Mouse (Mus musculus): ENCODE results near the gene Trex1. TPM values are rescaled to one million over a fixed set of nuclear protein-coding genes. Genes with fewer than 3 reads are reported as not detected.

The Trex1 gene
- total RNA-seq, 2 experiments from 2014 or later, result 14.8 to 15.1 TPM

DNA sequence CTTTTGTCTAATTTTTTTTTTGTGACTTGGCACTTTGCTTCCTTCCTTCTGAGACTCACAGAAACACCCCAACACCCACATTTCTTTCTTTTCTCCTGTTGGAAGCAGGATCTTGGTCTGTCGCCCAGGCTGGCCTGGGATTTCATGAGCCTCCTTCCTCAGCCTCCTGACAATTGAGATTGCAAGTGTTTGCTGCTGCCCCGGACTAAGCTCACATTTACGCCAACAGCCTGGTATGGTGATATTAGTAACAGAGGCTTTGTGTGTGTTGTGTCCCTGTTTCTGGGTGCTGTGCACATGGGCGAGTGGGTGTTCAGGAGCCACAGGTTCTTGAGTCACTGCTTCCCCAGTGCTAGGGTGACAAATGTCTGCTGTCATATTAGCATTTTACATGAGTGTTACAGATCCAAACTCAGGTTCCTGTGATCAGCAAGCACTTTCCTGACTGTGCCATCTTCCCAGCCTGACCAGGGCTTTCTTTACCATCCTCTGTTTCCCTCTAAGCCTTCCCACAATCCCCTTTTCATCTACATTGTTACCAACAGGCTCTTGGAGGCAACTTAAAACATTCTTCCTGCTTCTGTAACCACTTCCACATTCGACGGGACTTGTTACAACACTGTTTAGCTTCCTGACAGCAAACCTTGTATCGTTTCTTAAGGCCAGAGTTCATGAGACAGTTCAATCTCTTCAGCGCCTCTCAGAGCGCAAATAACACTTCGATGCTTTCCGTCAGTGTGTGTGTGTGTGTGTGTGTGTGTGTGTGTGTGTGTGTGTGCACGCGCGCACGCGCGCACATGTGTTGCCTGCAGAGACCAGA, 36.5 kb downstream of the Trex1 start:
- no peak for DNase-seq
- intact Hi-C loops (cut with DNase I), result no loop called here

DNA sequence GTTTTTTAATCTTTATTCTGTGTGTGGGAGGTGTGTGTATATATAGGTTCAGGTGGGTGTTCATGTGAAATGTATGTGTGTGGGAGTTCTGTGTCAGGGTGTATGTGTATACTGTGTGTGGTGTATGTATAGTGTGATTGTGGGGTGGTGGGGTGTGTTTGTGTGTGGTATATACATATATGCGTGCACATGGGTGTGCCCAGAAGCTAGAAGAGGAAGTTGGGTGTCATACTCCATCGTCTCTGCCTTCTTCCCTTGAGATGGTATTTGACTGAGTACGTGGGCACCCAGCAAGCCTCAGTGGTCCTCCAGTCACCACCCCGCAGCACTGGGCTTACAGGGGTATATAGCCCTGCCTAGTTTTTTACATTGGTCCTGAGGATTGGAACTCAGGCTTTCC, 38.1 kb downstream of the Trex1 start:
- DNase-seq, result no peak

DNA sequence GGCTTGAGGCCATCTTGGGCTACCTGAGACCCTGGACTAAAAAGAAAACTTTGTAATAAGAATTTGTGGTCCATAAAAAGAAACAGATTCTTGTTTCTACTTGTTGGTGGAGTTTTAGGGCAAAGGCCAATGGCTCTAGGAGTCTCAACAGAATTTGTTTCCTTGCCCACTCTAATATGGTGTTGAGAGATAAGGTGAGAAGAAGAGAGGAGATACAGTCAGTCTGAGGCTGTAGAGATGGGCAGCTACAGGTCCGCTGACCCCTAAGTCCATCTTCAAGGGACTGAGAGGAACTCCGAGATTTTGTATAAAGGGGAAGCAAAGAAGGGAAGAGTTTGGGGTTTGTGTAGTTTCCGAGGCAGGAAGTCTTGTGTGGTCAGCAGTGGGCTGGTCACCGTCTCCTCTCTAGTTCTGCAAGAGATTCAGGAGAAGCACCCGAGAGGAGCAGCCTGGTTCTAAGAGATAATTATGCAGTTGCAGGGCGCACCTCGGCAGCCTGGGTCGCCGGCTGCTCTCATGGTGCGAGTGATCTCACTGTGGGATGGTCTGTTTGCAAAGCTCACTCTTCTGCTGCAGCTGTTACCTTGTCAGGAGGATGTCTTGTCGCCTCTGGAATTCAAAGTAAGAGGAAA, 42.4 kb downstream of the Trex1 start:
- intact Hi-C loops (cut with DNase I), result no loop called here
- DNase-seq, result no peak

More for the DNA sequence above, 38.1 kb downstream of the Trex1 start:
- intact Hi-C loops (cut with DNase I), result no loop called here

DNA sequence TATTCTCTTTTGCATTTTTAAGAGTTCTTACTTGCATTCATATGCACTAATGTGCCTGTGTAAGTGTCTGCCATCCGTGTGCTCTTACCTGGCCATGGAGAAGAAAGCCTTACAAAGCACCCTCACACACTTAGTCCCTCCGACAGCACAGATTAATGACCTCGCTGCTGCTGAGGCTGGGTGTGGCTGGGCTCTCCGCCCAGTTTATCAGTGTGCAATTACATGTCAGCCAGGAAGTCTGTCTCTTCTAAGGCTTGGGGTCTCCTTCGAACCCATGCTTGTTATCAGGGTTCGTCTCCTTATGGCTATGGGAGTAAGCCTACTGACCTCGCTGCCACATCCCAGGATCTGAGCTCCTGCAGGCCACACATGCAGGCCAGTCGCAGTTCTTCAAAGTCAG, 44.1 kb downstream of the Trex1 start:
- intact Hi-C loops (cut with DNase I), result no loop called here
- DNase-seq, result no peak

DNA sequence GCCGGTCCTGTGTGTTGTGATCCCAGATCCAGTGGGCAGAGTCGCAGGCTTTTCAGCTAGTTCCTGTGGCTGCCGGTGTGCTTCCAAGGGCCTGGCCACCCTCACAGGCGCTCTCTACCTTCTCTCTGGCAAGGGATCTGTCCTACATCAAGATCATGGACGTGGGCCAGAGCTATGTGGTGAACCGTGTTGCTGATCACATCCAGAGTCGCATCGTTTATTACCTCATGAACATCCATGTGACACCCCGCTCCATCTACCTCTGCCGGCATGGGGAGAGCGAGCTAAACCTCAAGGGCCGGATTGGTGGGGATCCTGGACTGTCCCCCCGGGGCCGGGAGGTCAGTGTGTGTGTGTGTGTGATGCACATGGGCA, 49.2 kb downstream of the Trex1 start:
- intact Hi-C loops (cut with DNase I), result no loop called here
- no peak for DNase-seq

DNA sequence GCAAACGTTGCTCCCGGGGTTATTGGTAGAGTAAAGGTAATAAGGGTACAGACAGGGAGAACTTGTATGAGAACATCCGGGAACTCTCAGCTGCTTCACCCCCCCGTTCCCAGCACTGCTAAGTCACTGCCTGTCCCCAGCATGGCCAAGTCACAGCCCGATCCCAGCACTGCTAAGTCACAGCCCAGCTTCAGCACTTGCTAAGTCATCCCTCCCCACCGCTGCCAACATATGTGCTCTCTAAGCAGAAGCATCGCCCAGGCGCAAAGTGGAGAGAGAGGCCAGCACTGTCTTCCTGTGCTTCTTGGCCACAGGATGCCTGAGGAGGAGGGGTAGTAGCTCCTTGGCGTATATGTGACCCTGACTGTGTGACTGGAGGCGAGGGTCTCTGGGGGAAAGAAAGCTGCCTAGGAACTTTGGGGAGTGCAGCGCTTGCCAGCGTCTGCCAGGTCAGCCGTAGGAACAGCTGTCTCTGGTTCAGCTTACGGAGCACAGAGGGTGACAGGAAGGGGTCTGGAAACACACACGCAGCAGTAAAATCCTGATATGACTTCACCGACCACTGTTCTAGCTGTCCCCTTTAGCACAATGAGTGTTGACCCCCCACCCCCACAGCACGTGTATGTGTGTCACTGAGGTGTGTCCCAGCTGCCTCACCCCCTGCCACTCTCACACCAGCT, 49.8 kb downstream of the Trex1 start:
- intact Hi-C loops (cut with DNase I), result no loop called here
- DNase-seq, result peak; percentile 42

DNA sequence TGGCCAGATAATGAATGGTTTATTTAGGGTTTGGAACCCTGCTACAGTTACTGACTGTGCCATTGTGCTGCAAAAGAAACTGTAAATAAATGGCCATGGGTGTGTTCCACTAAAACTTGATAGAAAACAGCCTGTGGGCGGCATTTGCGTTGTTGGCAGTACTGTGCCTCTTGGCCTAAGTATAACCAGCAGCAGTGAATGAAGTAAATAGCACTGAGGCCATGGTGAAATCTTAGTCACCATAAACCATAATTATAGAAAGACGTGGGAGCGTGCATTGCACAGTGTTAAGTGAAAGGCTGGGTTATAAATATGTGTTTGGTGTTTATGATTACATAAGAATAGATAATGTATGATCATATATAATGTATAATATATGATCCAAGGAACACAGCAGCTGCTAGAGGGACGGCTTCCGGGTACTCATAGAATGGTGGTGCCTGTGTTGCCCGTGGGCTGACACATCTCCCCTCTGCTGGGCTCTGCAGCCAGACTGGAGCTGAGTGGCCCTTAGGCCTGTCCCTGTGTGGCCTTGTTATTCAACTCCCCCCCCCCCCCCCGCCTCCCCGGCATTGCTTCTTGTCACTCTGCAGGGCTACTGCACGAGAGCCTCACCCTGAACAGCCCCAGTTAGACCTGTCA, 50.4 kb downstream of the Trex1 start:
- intact Hi-C loops (cut with DNase I), result no loop called here
- no peak for DNase-seq

DNA sequence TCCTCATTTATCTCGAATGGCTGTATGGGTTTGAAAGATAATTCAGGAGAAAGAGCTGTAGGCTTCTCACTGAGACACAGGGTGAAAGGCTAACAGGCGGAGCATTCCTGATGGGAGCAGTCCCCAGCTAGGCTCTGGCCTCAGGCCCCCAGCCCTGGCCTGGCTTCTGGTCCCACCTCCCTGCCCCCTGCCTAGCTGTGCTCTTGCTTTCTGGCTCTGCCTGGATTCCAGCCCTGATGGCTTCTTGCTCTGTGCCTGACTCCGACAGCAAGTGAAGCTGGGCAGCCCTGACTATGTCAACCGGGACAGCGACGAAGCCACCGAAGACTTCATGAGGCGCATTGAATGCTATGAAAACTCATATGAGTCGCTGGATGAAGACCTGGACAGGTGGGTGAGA, 51.5 kb downstream of the Trex1 start:
- no peak for DNase-seq
- intact Hi-C loops (cut with DNase I), result no loop called here

Other genes starting within 250 kb of the Trex1 start
- 100 to 1,000 TPM; 103 to 112 TPM for gene Celsr3, start 233.4 kb downstream of the Trex1 start, total RNA-seq (2021)
- 10 to 100 TPM; 22.8 to 27.4 TPM for gene Slc26a6, start 206.5 kb downstream of the Trex1 start, total RNA-seq (2021)
- gene Tmem89, start 145.1 kb downstream of the Trex1 start, total RNA-seq (2021), result under 1 TPM in 1 of 2 experiments, not detected in 1; 0.38 TPM
- gene Uqcrc1, start 123.1 kb downstream of the Trex1 start, total RNA-seq (2021), result 100 to 1,000 TPM; 292 to 300 TPM
- gene Col7a1, start 106.1 kb downstream of the Trex1 start, total RNA-seq (2021), result 1 to 10 TPM; 6.2 to 8.1 TPM
- under 1 TPM in 1 of 2 experiments, not detected in 1; 0.78 TPM for gene Ucn2, start 73.7 kb downstream of the Trex1 start, total RNA-seq (2021)
- gene Pfkfb4, start 68.0 kb downstream of the Trex1 start, total RNA-seq (2021), result 10 to 100 TPM; 25.5 to 25.8 TPM
- gene Shisa5, start 21.2 kb downstream of the Trex1 start, total RNA-seq (2021), result 10 to 100 TPM; 48.3 to 54.7 TPM
- gene Atrip, start 14.4 kb upstream of the Trex1 start, total RNA-seq (2021), result 10 to 100 TPM; 33.4 to 37.4 TPM
- 1 to 10 TPM; 7.9 to 8.4 TPM for gene Ccdc51, start 22.8 kb upstream of the Trex1 start, total RNA-seq (2021)
- 100 to 1,000 TPM; 385 to 398 TPM for gene Tma7, start 22.9 kb upstream of the Trex1 start, total RNA-seq (2021)
- gene Plxnb1, start 35.7 kb upstream of the Trex1 start, total RNA-seq (2021), result 100 to 1,000 TPM in 1 of 2 experiments, 10 to 100 TPM in 1; 90.0 to 105 TPM
- not detected for gene Fbxw21, start 102.3 kb upstream of the Trex1 start, total RNA-seq (2021)
- not detected for gene Fbxw13, start 136.2 kb upstream of the Trex1 start, total RNA-seq (2021)
- gene Fbxw20, start 175.0 kb upstream of the Trex1 start, total RNA-seq (2021), result not detected
- gene Fbxw14, start 227.9 kb upstream of the Trex1 start, total RNA-seq (2021), result not detected